Mouse (Mus musculus) megakaryocyte, embryonic 14.5 days (primary cell): ENCODE data around the gene Hnrnpdl.

Experiments
- FLI1 ChIP-seq: IDR thresholded peaks from 2 replicates; pipeline ENCODE4 v1.6.1; 2012; ENCODE audit warnings: low read length, inconsistent platforms, mixed read lengths
- GATA1 ChIP-seq: IDR thresholded peaks from 3 replicates; pipeline ENCODE4 v1.6.1; 2012; ENCODE audit warnings: mixed read lengths, low read length, inconsistent platforms, borderline replicate concordance

GRCm38 (mm10) chr5:100047143-100047640 lies 7.7 kb upstream of the Hnrnpdl start:
- TF ChIP-seq FLI1: no peak
- TF ChIP-seq GATA1: no peak
